Mouse (Mus musculus): ENCODE measurements around the gene Mmp28. TPM values are rescaled to one million over a fixed set of nuclear protein-coding genes. Genes with fewer than 3 reads are reported as not detected.

Gene Mmp28
- polyA plus RNA-seq, 1 experiment from 2014 or later, result 4.5 TPM

DNA sequence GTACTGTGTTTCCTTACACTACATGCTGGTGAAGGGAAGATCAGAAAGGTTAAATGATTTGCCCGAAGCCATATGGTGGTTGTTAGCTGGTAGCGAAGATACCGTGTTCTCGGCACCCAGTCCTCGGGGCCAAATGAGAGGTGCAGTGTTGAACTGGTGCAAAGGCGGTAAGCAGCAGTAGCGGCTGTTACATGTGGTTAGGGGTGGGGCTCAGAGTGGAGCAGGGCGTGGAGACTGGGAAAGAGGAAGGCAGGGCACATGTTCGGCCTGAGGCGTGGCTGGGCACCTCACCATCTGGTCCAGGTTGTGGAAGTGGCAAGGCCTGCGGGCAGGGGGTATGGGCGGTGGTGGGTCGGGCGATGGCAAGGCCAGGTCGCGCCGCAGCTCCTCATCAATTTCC lies 35.9 kb downstream of the Mmp28 start:
- Histone ChIP-seq H3K27ac (no peak overlapping the region), H3K36me3 (no peaks in the 10 kb centered on the region), H3K27me3 (peaks cover 67% of the 10 kb centered on the region), H3K4me2 (peak overlapping the region; percentile 31), H3K4me3 (replicated peaks) (peak overlapping the region; percentile 8; the same call in 1 of the 2 replicates), H3K9ac (replicated peaks) (no peak overlapping the region), H3K9me3 (no peaks in the 10 kb centered on the region), H3K4me1 (replicated peaks) (peaks cover 7% of the 10 kb centered on the region; the same call in 1 of the 2 replicates)
- no peak for ATAC-seq (ENCODE audit: insufficient number of reproducible peaks, insufficient read depth, low FRiP score, low TSS enrichment, low read depth)
- 25% methylated on average over 17 of the region's 17 CpGs for WGBS

DNA sequence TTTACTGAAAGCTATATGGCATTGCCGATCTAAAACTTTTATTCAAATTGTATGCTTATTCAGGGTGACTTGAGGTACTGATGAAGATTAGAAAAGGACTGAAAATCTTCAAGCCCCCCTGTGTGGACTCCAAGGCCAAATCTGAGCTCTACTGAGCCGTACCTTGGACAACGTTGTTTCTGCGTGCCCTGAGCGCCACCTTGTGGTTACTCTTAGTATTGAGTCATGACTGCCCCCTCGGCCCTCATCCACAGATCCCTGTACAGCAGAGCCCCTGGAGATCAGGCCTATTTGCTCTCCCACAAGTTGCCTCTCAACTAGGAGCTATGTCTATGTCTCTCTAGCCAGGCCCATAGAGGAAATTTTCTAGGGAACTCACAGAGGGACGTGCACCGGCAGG lies 38.2 kb downstream of the Mmp28 start:
- Histone ChIP-seq H3K4me1 (replicated peaks) (peaks cover 6% of the 10 kb centered on the region; the same call in 1 of the 2 replicates), H3K27me3 (peaks cover 73% of the 10 kb centered on the region), H3K36me3 (no peaks in the 10 kb centered on the region), H3K27ac (no peak overlapping the region), H3K9ac (replicated peaks) (no peak overlapping the region), H3K4me2 (no peak overlapping the region), H3K4me3 (replicated peaks) (no peak overlapping the region), H3K9me3 (no peaks in the 10 kb centered on the region)
- ATAC-seq (ENCODE audit: insufficient number of reproducible peaks, insufficient read depth, low FRiP score, low TSS enrichment, low read depth), result no peak
- 5% methylated on average over 8 of the region's 8 CpGs for WGBS

DNA sequence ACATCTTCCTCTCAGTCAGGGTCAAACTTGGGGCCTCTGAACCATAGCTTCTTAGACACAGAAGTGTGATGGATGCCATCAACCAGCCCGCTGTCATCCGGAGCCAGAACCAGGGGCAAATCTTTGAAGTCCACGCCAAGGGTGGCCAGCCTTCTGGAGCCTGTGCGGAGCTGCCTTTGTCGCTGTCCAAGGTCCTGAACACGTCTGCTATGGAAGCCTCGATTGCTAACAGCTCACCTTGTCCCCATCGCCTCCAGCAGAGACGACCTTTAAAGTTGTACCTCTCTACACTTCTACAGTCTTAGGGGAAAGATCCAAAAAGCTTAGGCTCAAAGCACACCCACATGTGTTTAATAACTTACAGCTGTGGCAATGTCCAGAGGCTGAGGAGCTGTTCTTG lies 41.6 kb downstream of the Mmp28 start:
- 0 out of 2 replicates have a peak, but pooled peaks cover 5% of the 10 kb centered on the region for H3K4me1 ChIP-seq (replicated peaks)
- H3K9ac ChIP-seq (replicated peaks), result no peak overlapping the region
- no peaks in the 10 kb centered on the region for H3K9me3 ChIP-seq
- H3K4me3 ChIP-seq (replicated peaks), result no peak overlapping the region
- H3K27me3 ChIP-seq, result peaks cover 68% of the 10 kb centered on the region
- 2% methylated on average over 9 of the region's 9 CpGs for WGBS
- H3K36me3 ChIP-seq, result no peaks in the 10 kb centered on the region
- H3K27ac ChIP-seq, result no peak overlapping the region
- ATAC-seq (ENCODE audit: insufficient number of reproducible peaks, insufficient read depth, low FRiP score, low TSS enrichment, low read depth), result no peak
- H3K4me2 ChIP-seq, result no peak overlapping the region

DNA sequence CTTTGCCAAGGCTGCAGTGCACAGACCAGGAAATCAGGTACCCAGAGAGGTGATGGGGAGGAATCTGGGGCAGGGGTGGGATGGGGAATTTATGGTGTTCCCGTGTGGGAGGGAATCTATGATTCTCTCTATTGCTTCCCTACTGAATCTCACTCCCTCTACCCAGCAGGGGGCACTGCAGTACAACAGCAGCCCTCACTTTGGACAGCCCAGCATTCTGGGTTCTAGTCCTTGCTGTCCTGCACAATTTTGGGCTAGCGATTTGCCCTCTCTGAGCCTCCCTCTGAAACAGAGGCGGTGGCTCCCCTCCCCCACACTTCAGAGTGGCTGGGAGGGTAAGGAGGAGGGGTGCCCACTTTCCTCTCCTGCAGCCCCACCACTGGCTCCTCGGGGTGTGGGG lies 42.5 kb downstream of the Mmp28 start:
- 41% methylated on average over 4 of the region's 4 CpGs for WGBS
- Histone ChIP-seq H3K4me2 (no peak overlapping the region), H3K9me3 (no peaks in the 10 kb centered on the region), H3K4me1 (replicated peaks) (0 out of 2 replicates have a peak, but pooled peaks cover 5% of the 10 kb centered on the region), H3K4me3 (replicated peaks) (no peak overlapping the region), H3K36me3 (no peaks in the 10 kb centered on the region), H3K27ac (no peak overlapping the region), H3K9ac (replicated peaks) (no peak overlapping the region), H3K27me3 (peaks cover 63% of the 10 kb centered on the region)
- no peak for ATAC-seq (ENCODE audit: insufficient number of reproducible peaks, insufficient read depth, low FRiP score, low TSS enrichment, low read depth)

DNA sequence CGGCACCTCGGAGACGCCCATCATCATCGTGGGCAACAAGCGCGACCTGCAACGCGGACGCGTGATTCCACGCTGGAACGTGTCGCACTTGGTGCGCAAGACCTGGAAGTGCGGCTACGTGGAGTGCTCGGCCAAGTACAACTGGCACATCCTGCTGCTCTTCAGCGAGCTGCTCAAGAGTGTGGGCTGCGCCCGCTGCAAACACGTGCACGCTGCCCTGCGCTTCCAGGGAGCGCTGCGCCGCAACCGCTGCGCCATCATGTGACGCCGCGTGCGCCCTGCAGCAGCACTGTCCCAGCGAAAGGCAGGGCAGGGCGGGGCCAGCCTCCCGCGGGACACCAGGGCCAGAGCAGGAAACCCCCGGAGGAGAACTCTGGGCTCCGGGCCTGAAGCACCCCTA lies 44.3 kb downstream of the Mmp28 start:
- H3K9ac ChIP-seq (replicated peaks), result no peak overlapping the region
- ATAC-seq (ENCODE audit: insufficient number of reproducible peaks, insufficient read depth, low FRiP score, low TSS enrichment, low read depth), result no peak
- peaks cover 59% of the 10 kb centered on the region for H3K27me3 ChIP-seq
- H3K4me3 ChIP-seq (replicated peaks), result 0 out of 2 replicates have a peak overlapping the region, but pooled peaks have one; percentile 6
- no peak overlapping the region for H3K27ac ChIP-seq
- no peaks in the 10 kb centered on the region for H3K9me3 ChIP-seq
- H3K4me1 ChIP-seq (replicated peaks), result 0 out of 2 replicates have a peak, but pooled peaks cover 5% of the 10 kb centered on the region
- 5% methylated on average over 38 of the region's 38 CpGs for WGBS
- H3K36me3 ChIP-seq, result no peaks in the 10 kb centered on the region
- H3K4me2 ChIP-seq, result no peak overlapping the region

DNA sequence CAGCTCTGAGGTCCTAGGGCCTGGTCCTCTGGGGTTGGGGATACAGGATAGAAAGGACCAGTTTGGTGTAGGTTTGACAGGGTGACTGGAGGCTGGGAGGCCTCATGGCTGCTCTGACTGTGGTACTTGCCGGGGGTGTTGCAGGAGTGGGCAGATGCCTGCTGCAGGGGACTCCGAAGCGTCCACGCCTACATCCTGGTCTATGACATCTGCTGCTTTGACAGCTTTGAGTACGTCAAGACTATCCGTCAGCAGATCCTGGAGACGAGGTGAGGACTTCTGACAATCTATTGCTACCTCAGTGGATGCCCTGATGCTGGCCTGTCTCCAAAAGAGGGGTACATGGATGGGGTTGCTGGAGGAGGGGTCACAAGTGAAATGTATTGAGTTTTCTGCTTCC lies 45.2 kb downstream of the Mmp28 start:
- no peak overlapping the region for H3K4me2 ChIP-seq
- WGBS, result 76% methylated on average over 7 of the region's 7 CpGs
- H3K9me3 ChIP-seq, result no peaks in the 10 kb centered on the region
- no peak overlapping the region for H3K27ac ChIP-seq
- H3K36me3 ChIP-seq, result no peaks in the 10 kb centered on the region
- no peak overlapping the region for H3K4me3 ChIP-seq (replicated peaks)
- no peak for ATAC-seq (ENCODE audit: insufficient number of reproducible peaks, insufficient read depth, low FRiP score, low TSS enrichment, low read depth)
- no peak overlapping the region for H3K9ac ChIP-seq (replicated peaks)
- H3K27me3 ChIP-seq, result peaks cover 65% of the 10 kb centered on the region
- H3K4me1 ChIP-seq (replicated peaks), result 0 out of 2 replicates have a peak, but pooled peaks cover 5% of the 10 kb centered on the region

DNA sequence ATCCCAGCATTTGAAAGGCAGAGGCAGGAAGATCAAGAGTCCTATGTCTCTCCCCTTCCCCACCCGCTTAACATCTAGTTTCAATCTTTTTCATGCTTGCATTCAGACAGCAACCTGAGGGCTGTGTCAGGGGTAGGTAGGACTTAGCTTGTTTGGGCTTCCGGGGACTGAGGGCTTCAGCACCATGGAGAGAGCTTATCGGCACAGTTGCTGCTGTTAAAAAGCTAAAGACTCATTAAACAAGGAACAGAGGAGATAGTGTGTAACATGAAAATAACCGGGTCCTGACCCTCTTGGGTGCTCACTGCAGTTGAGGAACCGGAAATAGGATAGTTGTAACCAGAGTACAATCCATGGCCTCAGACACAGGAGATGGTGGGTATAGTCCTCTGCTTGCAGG lies 45.8 kb downstream of the Mmp28 start:
- H3K9me3 ChIP-seq, result no peaks in the 10 kb centered on the region
- 0 out of 2 replicates have a peak, but pooled peaks cover 5% of the 10 kb centered on the region for H3K4me1 ChIP-seq (replicated peaks)
- H3K4me2 ChIP-seq, result no peak overlapping the region
- no peak overlapping the region for H3K4me3 ChIP-seq (replicated peaks)
- peaks cover 71% of the 10 kb centered on the region for H3K27me3 ChIP-seq
- no peak overlapping the region for H3K9ac ChIP-seq (replicated peaks)
- WGBS, result 8% methylated on average over 5 of the region's 5 CpGs
- no peaks in the 10 kb centered on the region for H3K36me3 ChIP-seq
- no peak for ATAC-seq (ENCODE audit: insufficient number of reproducible peaks, insufficient read depth, low FRiP score, low TSS enrichment, low read depth)
- no peak overlapping the region for H3K27ac ChIP-seq

- no peak overlapping the region for H3K27ac ChIP-seq
- no peak for ATAC-seq (ENCODE audit: insufficient number of reproducible peaks, insufficient read depth, low FRiP score, low TSS enrichment, low read depth)
Measured at GRCm38 (mm10) chr11:83410510-83410909, 52.4 kb downstream of the Mmp28 start.

DNA sequence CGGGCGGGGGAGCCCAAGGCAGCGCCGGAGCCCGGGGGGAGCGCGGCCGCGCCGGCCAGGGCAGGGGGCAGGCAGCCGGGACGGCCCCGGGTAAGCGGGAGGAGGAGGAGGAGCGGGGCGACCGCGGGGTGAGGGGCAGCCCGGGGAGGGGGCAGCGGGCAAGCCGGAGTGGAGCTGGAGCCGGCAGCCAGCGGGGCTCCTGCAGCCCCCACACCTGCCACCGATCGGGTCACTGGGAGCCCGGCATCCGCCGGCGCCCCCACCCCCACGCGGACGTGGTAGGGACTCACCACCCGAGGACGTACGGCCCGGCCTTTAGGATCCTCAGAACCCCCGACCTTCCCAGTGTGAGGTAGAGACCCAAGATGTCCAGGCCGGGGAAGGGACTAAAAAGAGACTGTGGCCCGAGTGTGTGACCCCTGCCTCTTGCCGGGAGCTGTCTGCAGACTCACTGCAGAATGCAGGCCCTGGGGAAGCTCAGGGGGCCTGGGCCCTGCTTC lies 53.0 kb downstream of the Mmp28 start:
- ATAC-seq (ENCODE audit: insufficient number of reproducible peaks, insufficient read depth, low FRiP score, low TSS enrichment, low read depth), result no peak; the same call in 1 of the 2 replicates
- H3K9ac ChIP-seq (replicated peaks), result peak overlapping the region; percentile 77
- H3K9me3 ChIP-seq, result no peaks in the 10 kb centered on the region
- peaks cover 16% of the 10 kb centered on the region for H3K4me1 ChIP-seq (replicated peaks)
- WGBS, result under 1% methylated on average over 29 of the region's 40 CpGs
- peaks cover 31% of the 10 kb centered on the region for H3K27me3 ChIP-seq
- no peak overlapping the region for H3K27ac ChIP-seq
- H3K4me3 ChIP-seq (replicated peaks), result peak overlapping the region; percentile 84
- no peaks in the 10 kb centered on the region for H3K36me3 ChIP-seq
- H3K4me2 ChIP-seq, result peak overlapping the region; percentile 94

More at GRCm38 (mm10) chr11:83410510-83410909, 52.4 kb downstream of the Mmp28 start:
- Histone ChIP-seq H3K4me2 (peak overlapping the region; percentile 94), H3K36me3 (no peaks in the 10 kb centered on the region), H3K9me3 (no peaks in the 10 kb centered on the region), H3K9ac (replicated peaks) (no peak overlapping the region), H3K4me1 (replicated peaks) (peaks cover 16% of the 10 kb centered on the region), H3K27me3 (peaks cover 31% of the 10 kb centered on the region), H3K4me3 (replicated peaks) (peak overlapping the region; percentile 84; the same call in 1 of the 2 replicates)
- WGBS, result 43% methylated on average over 6 of the region's 6 CpGs

GRCm38 (mm10) chr11:83409087-83409754 lies 53.6 kb downstream of the Mmp28 start, which contains the start of gene Rasl10b:
Gene Rasl10b, plus strand, starts transcription at chr11:83409137.
- Histone ChIP-seq H3K4me2 (peak within 1 kb of the TSS; percentile 94), H3K27me3 (peaks cover 31% of the 10 kb centered on the region), H3K9me3 (no peaks in the 10 kb centered on the region), H3K9ac (replicated peaks) (peak within 1 kb of the TSS; percentile 77), H3K4me1 (replicated peaks) (peaks cover 16% of the 10 kb centered on the region), H3K4me3 (replicated peaks) (peak within 1 kb of the TSS; percentile 84), H3K27ac (no peak within 1 kb of the TSS), H3K36me3 (peaks cover under 1% of the 10 kb centered on the region; the same call in 1 of the 2 replicates)
- peak; percentile 52; the same call in 1 of the 2 replicates for ATAC-seq (ENCODE audit: insufficient number of reproducible peaks, insufficient read depth, low FRiP score, low TSS enrichment, low read depth)
- 2% methylated on average over 28 of the region's 44 CpGs for WGBS

DNA sequence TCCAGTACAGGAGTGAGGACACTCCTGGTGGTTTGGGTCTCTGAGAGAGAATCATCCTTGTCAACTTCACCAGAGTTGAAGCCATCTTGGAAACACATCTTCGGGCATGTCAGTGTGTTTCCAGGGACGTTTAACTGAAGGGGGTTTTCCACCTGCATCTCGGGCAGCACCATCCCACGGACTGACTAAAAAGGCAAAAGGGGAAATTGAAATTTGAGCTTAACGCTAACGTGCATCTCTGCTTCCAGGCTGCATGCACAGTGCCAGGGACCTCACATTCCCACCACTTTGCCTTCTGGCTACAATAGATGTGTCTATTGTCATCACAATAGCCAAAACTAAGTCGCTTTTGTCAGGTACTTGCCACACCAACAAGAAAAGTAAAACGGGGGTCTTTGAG lies 54.6 kb downstream of the Mmp28 start:
- Histone ChIP-seq H3K4me1 (replicated peaks) (peaks cover 16% of the 10 kb centered on the region), H3K27me3 (peaks cover 27% of the 10 kb centered on the region), H3K4me3 (replicated peaks) (no peak overlapping the region), H3K9ac (replicated peaks) (no peak overlapping the region), H3K36me3 (peaks cover 10% of the 10 kb centered on the region), H3K27ac (no peak overlapping the region), H3K4me2 (no peak overlapping the region), H3K9me3 (no peaks in the 10 kb centered on the region)
- ATAC-seq (ENCODE audit: insufficient number of reproducible peaks, insufficient read depth, low FRiP score, low TSS enrichment, low read depth), result no peak
- 36% methylated on average over 8 of the region's 8 CpGs for WGBS

Measured in limb, embryonic 12.5 days (tissue).